Mouse (Mus musculus) heart, postnatal 14 days (tissue): ENCODE measurements at regions not wholly inside any gene's neighbourhood (a gene's known extent, or its start where the extent isn't known, plus 50 kb on each side); places are given as distances from the start of the nearest gene placed in this dataset.
"Not testable (repeated sequence)": the region's sequence is repeated elsewhere in the genome, so short reads cannot be mapped to it uniquely, and the experiment has no call there.

Experiments used
- DNase-seq, 2 experiments: peaks; one replicate each; pipeline ENCODE4 v3.0.0; 2021 to 2022
- intact Hi-C: fragments of 180-260 bp; cut with DNase I; formaldehyde crosslinking; loops from one replicate; pipeline ENCODE4 v1.15.1; 2025

GRCm38 (mm10) chr6:82143496-82143895 is 102.7 kb downstream of the Eva1a start:
- DNase-seq: no peak
- intact Hi-C loops: no loop called here

- intact Hi-C loops: no loop called here
- DNase-seq: peak in 1 of 2 experiments; percentile 10
Observed at GRCm38 (mm10) chr6:82150051-82150450, 109.2 kb downstream of the Eva1a start.

- intact Hi-C loops: no loop called here
- DNase-seq: no peak
Observed at GRCm38 (mm10) chr6:82170349-82171080, 129.7 kb downstream of the Eva1a start.

- DNase-seq: no peak
- intact Hi-C loops: no loop called here
Observed at GRCm38 (mm10) chr6:82174943-82175342, 134.1 kb downstream of the Eva1a start.

- DNase-seq: no peak
- intact Hi-C loops: no loop called here
Observed at GRCm38 (mm10) chr6:82200130-82200529, 159.3 kb downstream of the Eva1a start.

GRCm38 (mm10) chr6:82204821-82205566 is 164.2 kb downstream of the Eva1a start:
- DNase-seq: no peak
- intact Hi-C loops: no loop called here

- no peak for DNase-seq
- intact Hi-C loops: no loop called here
Observed at GRCm38 (mm10) chr6:82237834-82238233, 164.3 kb upstream of the Tacr1 start.

- intact Hi-C loops: no loop called here
- no peak for DNase-seq
Observed at GRCm38 (mm10) chr6:82240584-82241245, 161.4 kb upstream of the Tacr1 start.

GRCm38 (mm10) chr6:82247652-82248051 is 154.5 kb upstream of the Tacr1 start:
- intact Hi-C loops, DNase-seq: not testable (repeated sequence)

- intact Hi-C loops: no loop called here
Observed at GRCm38 (mm10) chr6:82284494-82284893, 117.6 kb upstream of the Tacr1 start.

GRCm38 (mm10) chr6:82285233-82285632 is 116.9 kb upstream of the Tacr1 start:
- intact Hi-C loops: no loop called here

More at GRCm38 (mm10) chr6:82284494-82284893, 117.6 kb upstream of the Tacr1 start:
- DNase-seq: no peak

GRCm38 (mm10) chr6:82293507-82293906 is 108.6 kb upstream of the Tacr1 start:
- intact Hi-C loops: loop anchor here (5.0 kb wide), 1 partner anchor 409 kb away; no protein-coding TSS in a partner anchor
- no peak for DNase-seq

More at GRCm38 (mm10) chr6:82285233-82285632, 116.9 kb upstream of the Tacr1 start:
- no peak for DNase-seq

GRCm38 (mm10) chr6:82296673-82297328 is 105.3 kb upstream of the Tacr1 start:
- intact Hi-C loops: no loop called here

GRCm38 (mm10) chr6:82302241-82302640 is 99.9 kb upstream of the Tacr1 start:
- DNase-seq, intact Hi-C loops: not testable (repeated sequence)

More at GRCm38 (mm10) chr6:82296673-82297328, 105.3 kb upstream of the Tacr1 start:
- DNase-seq: no peak

- intact Hi-C loops: no loop called here
- DNase-seq: no peak
Observed at GRCm38 (mm10) chr6:82313691-82314090, 88.4 kb upstream of the Tacr1 start.
